Mouse (Mus musculus): Measurements from ENCODE around the gene Mab21l2. TPM values are rescaled to one million over a fixed set of nuclear protein-coding genes. Genes with fewer than 3 reads are reported as not detected.

The Mab21l2 gene
- total and polyA plus RNA-seq, 3 experiments: 0.09 to 0.29 TPM; not detected in 1

GRCm38 (mm10) chr3:86550301-86551010 is 2.0 kb upstream of the Mab21l2 start:
- Histone ChIP-seq H3K36me3 (ENCODE audit: control insufficient read depth, insufficient read depth, low read length) (no peaks in the 10 kb centered on the region), H3K9ac (ENCODE audit: low read depth, low read length) (no peak overlapping the region), H3K4me3 (no peak overlapping the region), H3K27me3 (ENCODE audit: control insufficient read depth, insufficient read depth, low read length) (peaks cover 10% of the 10 kb centered on the region), H3K4me1 (ENCODE audit: control insufficient read depth, insufficient read depth, low read length) (peaks cover 2% of the 10 kb centered on the region; the same call in 1 of the 2 replicates), H3K27ac (no peak overlapping the region), H3K79me2 (replicated peaks; ENCODE audit: control insufficient read depth, insufficient read depth, low read length) (no peaks in the 10 kb centered on the region)
- 69% methylated on average over 22 of the region's 22 CpGs for WGBS
- DNase-seq: no peak
- intact Hi-C loops (cut with DNase I): no loop called here
- TF ChIP-seq CTCF (IDR thresholded peaks at IDR 0.05) (no peak), POLR2A (IDR thresholded peaks at IDR 0.05; ENCODE audit: insufficient read depth, low read depth, low read length) (no peak), EP300 (IDR thresholded peaks at IDR 0.05; ENCODE audit: insufficient read depth, low read depth, low read length) (no peak)

- Histone ChIP-seq H3K79me2 (replicated peaks; ENCODE audit: control insufficient read depth, insufficient read depth, low read length) (no peaks in the 10 kb centered on the region), H3K9ac (ENCODE audit: low read depth, low read length) (no peak overlapping the region), H3K27ac (no peak overlapping the region), H3K36me3 (ENCODE audit: control insufficient read depth, insufficient read depth, low read length) (no peaks in the 10 kb centered on the region), H3K4me1 (ENCODE audit: control insufficient read depth, insufficient read depth, low read length) (peaks cover 2% of the 10 kb centered on the region; the same call in 1 of the 2 replicates), H3K4me3 (peak overlapping the region; percentile 40), H3K27me3 (ENCODE audit: control insufficient read depth, insufficient read depth, low read length) (peaks cover 10% of the 10 kb centered on the region)
- 24% methylated on average over 42 of the region's 42 CpGs for WGBS
- no peak for TF ChIP-seq CTCF (IDR thresholded peaks at IDR 0.05)
- DNase-seq: peak in 1 of 2 experiments; percentile 4
- intact Hi-C loops (cut with DNase I): loop anchor here (10.0 kb wide), 1 partner anchor 237 kb away; no protein-coding TSS in a partner anchor
Observed at GRCm38 (mm10) chr3:86547251-86547791, 1.1 kb downstream of the Mab21l2 start.

- H3K9ac ChIP-seq (ENCODE audit: low read depth, low read length): no peak overlapping the region
- intact Hi-C loops (cut with DNase I): loop anchor here (10.0 kb wide), 1 partner anchor 238 kb away; no protein-coding TSS in a partner anchor
Observed at GRCm38 (mm10) chr3:86546471-86547250, 1.8 kb downstream of the Mab21l2 start.

GRCm38 (mm10) chr3:86545945-86546344 is 2.5 kb downstream of the Mab21l2 start:
- H3K4me1 ChIP-seq (ENCODE audit: control insufficient read depth, insufficient read depth, low read length): peaks cover 2% of the 10 kb centered on the region; the same call in 1 of the 2 replicates
- 48% methylated on average over 5 of the region's 5 CpGs for WGBS
- no peak overlapping the region for H3K27ac ChIP-seq
- H3K79me2 ChIP-seq (replicated peaks; ENCODE audit: control insufficient read depth, insufficient read depth, low read length): no peaks in the 10 kb centered on the region
- no peak for DNase-seq
- TF ChIP-seq CTCF (IDR thresholded peaks at IDR 0.05): no peak
- TF ChIP-seq POLR2A (IDR thresholded peaks at IDR 0.05; ENCODE audit: insufficient read depth, low read depth, low read length): no peak
- TF ChIP-seq EP300 (IDR thresholded peaks at IDR 0.05; ENCODE audit: insufficient read depth, low read depth, low read length): no peak
- H3K36me3 ChIP-seq (ENCODE audit: control insufficient read depth, insufficient read depth, low read length): no peaks in the 10 kb centered on the region
- no peak overlapping the region for H3K4me3 ChIP-seq
- H3K9ac ChIP-seq (ENCODE audit: low read depth, low read length): no peak overlapping the region
- intact Hi-C loops (cut with DNase I): loop anchor here (10.0 kb wide), 1 partner anchor 239 kb away; no protein-coding TSS in a partner anchor
- peaks cover 10% of the 10 kb centered on the region for H3K27me3 ChIP-seq (ENCODE audit: control insufficient read depth, insufficient read depth, low read length)

More at GRCm38 (mm10) chr3:86546471-86547250, 1.8 kb downstream of the Mab21l2 start:
- peak overlapping the region; percentile 40 for H3K4me3 ChIP-seq
- WGBS: 7% methylated on average over 45 of the region's 45 CpGs
- no peaks in the 10 kb centered on the region for H3K79me2 ChIP-seq (replicated peaks; ENCODE audit: control insufficient read depth, insufficient read depth, low read length)
- peak; percentile 53 to 58 for DNase-seq
- peaks cover 10% of the 10 kb centered on the region for H3K27me3 ChIP-seq (ENCODE audit: control insufficient read depth, insufficient read depth, low read length)
- H3K4me1 ChIP-seq (ENCODE audit: control insufficient read depth, insufficient read depth, low read length): peaks cover 2% of the 10 kb centered on the region; the same call in 1 of the 2 replicates
- TF ChIP-seq CTCF (IDR thresholded peaks at IDR 0.05) (no peak), POLR2A (IDR thresholded peaks at IDR 0.05; ENCODE audit: insufficient read depth, low read depth, low read length) (no peak), EP300 (IDR thresholded peaks at IDR 0.05; ENCODE audit: insufficient read depth, low read depth, low read length) (no peak)
- H3K36me3 ChIP-seq (ENCODE audit: control insufficient read depth, insufficient read depth, low read length): no peaks in the 10 kb centered on the region
- H3K27ac ChIP-seq: no peak overlapping the region

- H3K79me2 ChIP-seq (replicated peaks; ENCODE audit: control insufficient read depth, insufficient read depth, low read length): no peaks in the 10 kb centered on the region
- DNase-seq: no peak
- TF ChIP-seq POLR2A (IDR thresholded peaks at IDR 0.05; ENCODE audit: insufficient read depth, low read depth, low read length) (no peak), EP300 (IDR thresholded peaks at IDR 0.05; ENCODE audit: insufficient read depth, low read depth, low read length) (no peak), CTCF (IDR thresholded peaks at IDR 0.05) (no peak)
- peaks cover 2% of the 10 kb centered on the region; the same call in 1 of the 2 replicates for H3K4me1 ChIP-seq (ENCODE audit: control insufficient read depth, insufficient read depth, low read length)
- WGBS: 97% methylated on average over 3 of the region's 3 CpGs
- H3K27me3 ChIP-seq (ENCODE audit: control insufficient read depth, insufficient read depth, low read length): peaks cover 10% of the 10 kb centered on the region
- H3K9ac ChIP-seq (ENCODE audit: low read depth, low read length): no peak overlapping the region
- no peak overlapping the region for H3K27ac ChIP-seq
- no peaks in the 10 kb centered on the region for H3K36me3 ChIP-seq (ENCODE audit: control insufficient read depth, insufficient read depth, low read length)
- intact Hi-C loops (cut with DNase I): loop anchor here (10.0 kb wide), 1 partner anchor 240 kb away; no protein-coding TSS in a partner anchor
- no peak overlapping the region for H3K4me3 ChIP-seq
Observed at GRCm38 (mm10) chr3:86544785-86545184, 3.6 kb downstream of the Mab21l2 start.

All from heart, adult 2 months (tissue).